Mouse (Mus musculus): Measurements from ENCODE around the gene Gm43552.

DNA sequence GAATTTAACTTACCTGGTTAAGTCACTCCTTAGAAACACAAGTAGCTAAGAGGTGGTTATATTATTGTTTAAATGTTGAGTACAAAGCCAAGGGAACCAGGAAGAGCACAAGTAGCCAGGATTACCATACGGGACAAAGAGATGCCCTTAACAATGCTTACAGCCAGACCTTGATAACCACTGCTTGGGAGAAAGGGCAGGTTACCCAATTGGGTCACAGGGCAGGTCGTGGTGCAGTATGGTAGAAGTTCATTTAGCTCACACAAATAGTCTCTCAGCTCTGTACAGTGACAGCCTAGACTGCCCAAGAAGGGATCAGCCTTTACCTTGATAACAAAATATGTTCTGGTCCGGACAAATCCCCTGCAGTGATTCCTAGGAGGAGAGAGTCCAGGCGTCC, 43.7 kb downstream of the Gm43552 start:
- no peak for TF ChIP-seq CTCF (IDR thresholded peaks at IDR 0.05; ENCODE audit: control insufficient read depth, insufficient read depth, low read length)
- TF ChIP-seq POLR2A (IDR thresholded peaks at IDR 0.05; ENCODE audit: borderline replicate concordance, control insufficient read depth, low read depth, low read length): no peak

Measured in bone marrow, adult 2 months (tissue).